Mouse (Mus musculus): ENCODE data around the gene Erbin.

The Erbin gene

DNA sequence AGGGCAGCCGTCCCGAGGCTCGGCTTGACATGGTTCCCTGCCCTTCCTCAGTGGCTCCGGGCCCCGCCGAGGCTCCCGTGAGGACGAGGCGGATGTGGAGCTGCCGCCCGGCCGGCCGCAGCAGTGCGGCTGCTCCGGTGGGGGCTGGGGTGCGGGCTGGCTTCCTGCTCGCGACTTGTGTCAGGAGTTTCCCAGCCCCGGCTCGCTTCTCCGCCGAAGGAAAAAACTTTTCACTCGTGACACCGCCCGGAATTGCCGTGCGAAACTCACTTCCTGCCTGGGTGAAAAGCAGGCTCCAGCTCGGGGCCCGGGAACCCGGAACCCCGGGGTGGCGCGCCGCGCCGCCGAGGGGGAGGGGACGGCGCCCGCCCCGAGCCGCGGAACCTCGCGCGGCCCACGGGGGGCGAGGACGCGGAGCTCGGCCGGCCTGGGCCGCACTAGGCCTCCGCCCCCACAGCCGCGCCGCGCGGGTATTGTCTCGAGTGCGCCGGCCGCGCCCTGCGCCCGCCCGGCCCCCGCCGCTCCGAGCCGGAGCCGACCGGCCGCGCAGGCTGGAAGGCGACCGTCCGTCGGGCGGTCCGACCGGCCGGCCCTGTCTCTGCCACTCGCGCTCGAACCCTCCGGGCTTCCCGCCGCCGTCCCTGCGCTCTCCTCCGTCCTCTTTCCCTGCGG, at the start of gene Erbin:
Gene Erbin (minus strand): TSS at position 254 of the 672 bp plus-strand sequence.
- DNase-seq: peak; percentile 73

DNA sequence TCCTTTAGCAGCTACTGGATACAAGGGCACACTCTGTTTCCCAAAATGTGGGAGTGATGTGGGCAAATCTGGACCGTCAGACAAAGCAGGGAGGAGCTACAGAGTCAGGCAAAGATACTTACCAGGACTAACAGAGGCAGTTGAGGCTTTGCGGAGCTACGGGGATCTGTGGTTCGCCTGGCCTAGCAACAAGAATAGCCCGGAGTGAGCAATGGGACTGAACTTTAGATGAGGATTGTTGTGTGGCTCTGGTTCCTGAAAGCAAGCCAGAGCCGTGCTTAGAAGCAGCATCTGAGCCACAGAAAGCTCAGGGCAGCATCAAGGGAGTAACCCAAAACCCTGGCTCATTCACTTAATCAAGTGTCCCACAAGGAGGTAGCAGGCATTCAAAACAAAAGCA, 49.6 kb upstream of the Erbin start:
- no peak for DNase-seq

DNA sequence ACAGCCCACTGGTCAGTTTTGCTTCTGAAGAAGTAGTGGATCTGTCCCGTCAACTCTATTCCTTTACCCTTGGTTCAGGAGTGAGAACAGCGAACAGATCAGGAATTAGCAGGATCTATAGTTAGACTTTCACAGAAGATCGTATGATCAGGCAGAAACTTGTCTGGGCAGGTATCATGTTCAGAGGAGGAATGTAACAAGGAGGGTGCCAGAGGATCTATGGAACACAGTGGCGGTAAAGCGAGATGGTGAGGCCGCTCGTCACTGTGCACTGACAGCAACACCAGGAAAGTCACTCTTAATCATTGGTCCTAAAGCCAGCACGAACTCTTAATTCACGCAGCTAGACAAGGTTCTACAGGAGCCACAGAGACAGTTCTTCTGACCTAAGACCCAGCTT, 47.7 kb upstream of the Erbin start:
- DNase-seq: no peak

DNA sequence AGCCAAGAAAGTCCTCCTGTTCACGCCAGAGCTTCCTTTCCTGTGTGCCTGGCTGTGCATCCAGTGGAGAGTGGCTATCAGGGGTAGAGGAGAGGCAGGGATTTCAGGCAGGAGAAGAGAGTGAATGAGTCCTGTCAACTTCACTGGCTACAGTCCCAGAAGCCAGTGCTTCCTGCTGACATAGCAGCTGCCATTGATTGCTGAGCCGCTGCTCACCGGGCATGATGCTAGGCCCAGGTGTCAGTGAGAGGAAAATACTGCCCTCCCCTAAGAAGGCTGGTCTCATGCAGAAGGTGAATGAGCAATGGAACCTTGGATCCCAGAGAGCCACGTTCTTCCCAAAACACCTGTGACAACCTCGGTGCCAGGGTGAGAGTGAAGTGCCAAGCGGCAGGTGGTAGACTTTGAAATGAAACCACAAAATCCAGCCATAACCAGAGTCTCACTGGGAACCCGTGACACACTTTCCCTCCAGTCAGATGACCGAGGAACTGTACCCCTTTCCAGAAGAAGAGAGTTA, 46.4 kb upstream of the Erbin start:
- DNase-seq: no peak

DNA sequence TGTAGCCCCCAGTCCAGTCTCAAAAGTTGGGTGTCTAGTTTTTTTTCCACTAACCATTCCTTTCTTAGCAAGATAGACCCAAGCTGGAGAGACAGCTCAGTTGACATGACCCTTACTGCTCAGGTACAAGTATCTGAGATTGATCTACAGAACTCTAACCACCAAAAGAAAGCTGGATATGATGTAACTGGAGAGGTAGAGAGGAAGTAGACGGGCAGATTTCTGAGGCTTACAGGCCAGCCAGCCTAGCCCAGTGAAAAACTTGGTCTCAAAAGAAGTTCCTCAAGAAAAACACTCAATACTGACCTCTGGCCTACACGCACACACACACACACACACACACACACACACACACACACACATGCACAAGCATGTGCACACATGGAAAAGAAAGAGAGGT, 44.9 kb upstream of the Erbin start:
- DNase-seq: no peak

DNA sequence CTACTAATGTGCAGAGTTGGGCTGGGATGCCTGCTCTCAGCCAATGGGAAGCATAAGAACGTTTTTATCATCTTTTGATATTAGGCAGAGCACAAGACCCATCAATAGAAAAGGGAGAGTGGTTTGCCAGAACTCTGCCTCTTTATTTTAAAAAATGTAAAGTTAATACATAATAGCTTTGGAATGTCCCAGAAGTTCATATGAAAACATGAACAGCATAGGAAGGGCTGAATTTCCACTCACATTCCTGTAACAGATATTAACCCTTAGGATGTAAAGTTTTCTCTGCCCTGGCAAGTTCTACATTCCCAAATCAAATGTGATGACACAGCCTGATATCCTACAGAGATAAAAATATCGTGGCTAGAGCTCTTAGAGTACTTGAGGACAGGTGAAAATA, 42.8 kb upstream of the Erbin start:
- no peak for DNase-seq

DNA sequence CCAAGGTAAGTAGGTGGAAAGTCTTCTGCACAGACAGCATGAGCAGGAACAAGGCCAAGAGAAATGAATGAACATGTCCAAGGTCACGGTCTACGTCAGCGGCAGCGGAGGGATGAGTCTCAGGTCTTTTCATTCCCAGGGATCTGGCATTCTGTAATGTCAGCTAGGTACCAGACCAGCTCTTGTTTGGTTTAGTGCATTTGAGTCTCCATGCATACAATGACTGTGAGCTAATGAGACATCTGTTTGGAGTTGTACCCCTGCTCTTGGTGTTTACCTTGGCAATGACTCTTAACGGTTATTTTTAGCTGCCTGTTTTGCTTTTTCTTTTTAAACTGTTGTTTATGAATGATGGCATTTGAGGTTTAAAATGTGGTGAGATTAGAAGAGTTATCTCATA, 39.5 kb upstream of the Erbin start:
- no peak for DNase-seq

DNA sequence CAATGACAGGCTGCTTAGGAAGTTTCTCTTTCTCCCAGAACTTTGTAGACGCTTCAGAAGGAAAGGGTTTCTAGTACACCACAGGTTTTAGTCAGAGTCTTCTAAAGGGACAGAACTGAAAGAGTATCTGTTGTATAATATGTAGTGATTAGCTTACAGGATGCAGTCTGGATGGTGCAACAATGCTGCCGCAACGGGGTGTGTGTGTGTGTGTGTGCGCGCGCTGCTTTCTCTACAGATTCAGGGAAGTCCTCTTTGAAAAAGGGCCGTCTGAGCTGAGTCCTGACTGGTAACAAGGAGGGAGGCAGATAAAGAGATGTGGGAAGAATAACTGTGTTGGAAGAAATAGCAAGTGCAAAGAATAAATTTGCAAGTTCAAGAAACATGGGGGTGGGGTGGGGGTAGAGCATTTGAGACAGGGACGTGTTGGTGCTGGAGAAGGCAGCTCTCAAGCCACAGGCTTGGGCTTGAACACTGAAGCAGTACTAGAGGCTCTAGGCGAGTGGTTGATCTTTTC, 38.4 kb upstream of the Erbin start:
- DNase-seq: no peak

DNA sequence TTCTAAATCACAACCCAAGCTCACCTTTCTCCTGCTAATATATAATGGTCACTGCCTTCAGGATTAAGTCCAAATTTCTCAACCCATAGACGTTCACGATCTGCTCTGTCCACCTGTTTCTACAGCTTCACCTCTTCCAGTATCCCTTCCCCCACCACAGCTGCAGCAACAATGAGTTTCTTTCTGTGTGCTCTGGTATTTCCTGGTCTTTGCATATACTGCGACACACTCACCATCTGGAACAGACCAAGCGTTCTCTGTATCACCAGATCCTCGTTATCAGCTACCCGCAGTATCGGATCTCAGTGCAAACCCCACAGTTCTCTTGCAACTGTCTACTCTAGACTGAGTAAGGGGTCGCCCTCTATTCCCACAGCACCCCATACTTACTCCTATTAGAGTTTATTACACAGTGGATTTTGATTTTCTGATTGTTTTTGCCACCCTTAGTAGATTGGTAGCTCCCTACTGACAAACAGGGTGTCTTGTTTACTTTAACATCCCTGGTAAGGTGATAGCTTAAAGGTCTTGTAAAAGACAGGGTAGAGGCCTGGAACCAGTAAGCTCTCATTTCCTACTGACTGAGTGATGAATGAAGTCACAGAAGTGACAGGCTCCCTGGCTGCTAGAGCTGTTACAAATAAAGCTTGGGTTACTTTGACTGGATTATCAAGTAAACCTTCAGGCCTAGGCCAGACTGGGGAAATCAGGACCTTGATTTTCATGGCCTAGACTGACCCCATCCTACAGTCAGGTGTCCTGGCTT, 37.0 kb upstream of the Erbin start:
- no peak for DNase-seq

DNA sequence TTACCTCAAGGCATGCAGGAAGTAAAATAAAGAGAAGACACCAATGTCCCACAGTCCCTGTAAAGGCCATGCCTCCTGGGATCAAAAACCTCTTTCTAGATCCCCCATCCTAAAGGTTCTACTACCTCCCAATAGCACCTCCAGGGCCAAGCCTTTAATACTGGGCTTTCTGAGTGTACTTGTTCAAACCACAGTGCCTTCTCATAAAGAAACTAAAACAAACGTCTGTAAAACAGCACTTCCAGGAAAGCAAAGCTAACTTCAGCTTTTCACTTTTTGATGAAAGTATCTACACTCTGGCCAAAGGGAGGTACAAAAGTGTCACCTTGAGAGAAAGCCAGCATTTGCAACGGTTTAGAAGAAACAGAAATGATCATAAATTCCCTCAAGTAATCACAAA, 35.3 kb upstream of the Erbin start:
- DNase-seq: no peak

DNA sequence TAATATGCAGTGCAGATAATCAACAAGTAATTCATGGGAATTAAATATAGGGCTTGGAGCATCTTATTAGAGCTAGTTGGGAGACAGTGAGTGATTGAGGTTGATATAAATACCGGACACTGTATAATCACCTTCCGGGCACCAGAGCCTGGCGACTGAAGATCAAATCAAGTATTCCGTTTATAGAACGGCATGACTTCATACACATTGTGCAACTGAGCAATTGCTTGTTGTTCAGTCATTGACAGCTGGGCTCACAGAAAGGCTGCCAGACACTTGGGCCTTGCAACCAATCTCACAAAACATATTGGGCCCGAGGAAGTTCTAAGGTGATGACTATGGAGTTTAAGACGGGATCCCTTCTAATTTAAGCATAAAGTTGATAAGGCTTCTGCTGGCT, 31.1 kb upstream of the Erbin start:
- DNase-seq: no peak

DNA sequence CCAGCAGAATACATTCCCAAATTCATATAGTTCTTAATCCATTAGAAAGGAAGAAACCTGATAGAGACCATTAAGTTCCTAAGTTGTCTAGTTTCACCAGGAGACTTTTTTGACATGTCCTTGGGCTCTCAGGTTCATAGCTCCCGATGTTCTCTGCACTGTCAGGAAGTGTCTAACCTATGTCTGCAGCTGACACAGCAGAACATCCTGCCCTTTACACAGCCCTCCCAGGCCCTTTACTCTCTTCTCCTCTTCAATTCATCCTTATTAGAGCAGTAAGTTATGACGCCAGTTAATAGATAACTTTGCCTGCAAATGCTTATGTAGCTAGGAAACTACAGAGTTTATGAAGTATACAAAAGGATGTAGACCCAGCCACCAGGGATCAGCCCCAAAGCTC, 20.5 kb upstream of the Erbin start:
- no peak for DNase-seq

DNA sequence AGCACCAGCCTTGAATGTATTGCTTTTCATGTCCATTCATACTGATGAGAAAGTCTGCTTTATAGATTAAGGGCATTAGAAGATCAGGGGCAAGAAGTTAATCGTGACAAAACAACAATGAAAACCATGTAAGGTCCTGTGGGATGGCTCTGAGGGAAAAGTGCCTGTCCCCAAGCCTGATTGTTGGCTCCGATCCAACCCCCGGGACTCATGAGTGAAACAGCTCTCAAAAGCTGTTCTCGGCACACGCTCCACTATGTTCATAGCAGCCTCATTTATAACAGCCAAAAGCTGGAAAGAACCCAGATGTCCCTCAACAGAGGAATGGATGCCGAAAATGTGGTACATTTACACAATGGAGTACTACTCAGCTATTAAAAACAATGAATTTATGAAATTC, 4.3 kb upstream of the Erbin start:
- DNase-seq: peak; percentile 5

DNA sequence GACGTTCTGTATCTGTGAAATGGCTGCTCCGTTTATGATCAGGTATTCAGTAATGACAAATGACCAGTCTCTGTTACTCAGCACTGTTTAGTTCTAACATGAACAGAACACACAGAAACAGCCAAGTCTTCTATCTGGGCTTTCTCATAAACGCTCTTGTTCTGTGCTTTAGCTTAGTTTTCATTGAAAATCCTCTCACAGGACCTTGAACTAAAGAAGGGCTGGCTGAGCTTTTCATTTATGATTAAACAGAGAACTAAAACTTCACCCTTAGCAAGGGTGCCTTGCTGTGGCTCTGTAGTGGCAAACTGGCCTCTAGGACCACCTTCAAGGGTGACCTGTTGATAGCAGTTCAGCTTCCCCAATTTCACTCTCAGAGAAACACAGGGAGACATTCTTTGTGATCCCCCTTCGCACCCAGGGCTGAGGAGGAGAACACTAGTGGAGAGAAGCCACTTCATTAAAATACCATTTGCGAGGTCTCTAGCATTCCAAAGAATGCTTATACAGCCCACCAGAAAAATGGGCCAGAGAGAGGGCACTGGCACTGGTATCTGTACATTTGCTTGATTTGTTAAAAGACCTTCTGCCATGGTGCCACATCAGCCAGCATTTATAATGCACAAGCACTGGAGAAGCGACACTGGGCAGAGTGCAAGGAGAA, 3.2 kb upstream of the Erbin start:
- DNase-seq: no peak

DNA sequence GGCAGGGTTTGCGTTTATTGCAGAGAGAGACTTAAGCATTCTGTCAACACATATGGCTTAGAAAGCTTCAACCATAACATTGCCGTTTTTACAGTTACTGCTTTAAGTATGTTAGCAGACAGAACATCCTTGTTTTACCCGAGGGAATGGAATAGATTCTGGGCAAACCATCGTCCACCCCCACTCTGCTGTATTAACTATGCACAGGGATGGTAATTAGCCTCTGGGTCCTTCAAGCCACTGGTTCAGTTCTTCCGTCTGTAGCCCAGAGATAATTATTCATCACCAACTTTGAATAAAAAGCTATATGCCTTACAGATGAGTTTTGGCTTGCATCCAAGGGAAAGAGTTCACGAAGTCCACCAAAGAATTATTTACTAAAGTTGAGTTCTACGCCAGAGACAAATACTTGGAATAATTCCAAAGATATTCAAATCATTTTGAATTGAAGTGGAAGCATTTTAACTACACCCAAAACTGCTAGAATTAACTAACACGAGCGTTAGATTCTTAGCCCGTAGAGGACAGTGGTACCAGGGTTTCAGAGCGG, 1.6 kb upstream of the Erbin start:
- no peak for DNase-seq

DNA sequence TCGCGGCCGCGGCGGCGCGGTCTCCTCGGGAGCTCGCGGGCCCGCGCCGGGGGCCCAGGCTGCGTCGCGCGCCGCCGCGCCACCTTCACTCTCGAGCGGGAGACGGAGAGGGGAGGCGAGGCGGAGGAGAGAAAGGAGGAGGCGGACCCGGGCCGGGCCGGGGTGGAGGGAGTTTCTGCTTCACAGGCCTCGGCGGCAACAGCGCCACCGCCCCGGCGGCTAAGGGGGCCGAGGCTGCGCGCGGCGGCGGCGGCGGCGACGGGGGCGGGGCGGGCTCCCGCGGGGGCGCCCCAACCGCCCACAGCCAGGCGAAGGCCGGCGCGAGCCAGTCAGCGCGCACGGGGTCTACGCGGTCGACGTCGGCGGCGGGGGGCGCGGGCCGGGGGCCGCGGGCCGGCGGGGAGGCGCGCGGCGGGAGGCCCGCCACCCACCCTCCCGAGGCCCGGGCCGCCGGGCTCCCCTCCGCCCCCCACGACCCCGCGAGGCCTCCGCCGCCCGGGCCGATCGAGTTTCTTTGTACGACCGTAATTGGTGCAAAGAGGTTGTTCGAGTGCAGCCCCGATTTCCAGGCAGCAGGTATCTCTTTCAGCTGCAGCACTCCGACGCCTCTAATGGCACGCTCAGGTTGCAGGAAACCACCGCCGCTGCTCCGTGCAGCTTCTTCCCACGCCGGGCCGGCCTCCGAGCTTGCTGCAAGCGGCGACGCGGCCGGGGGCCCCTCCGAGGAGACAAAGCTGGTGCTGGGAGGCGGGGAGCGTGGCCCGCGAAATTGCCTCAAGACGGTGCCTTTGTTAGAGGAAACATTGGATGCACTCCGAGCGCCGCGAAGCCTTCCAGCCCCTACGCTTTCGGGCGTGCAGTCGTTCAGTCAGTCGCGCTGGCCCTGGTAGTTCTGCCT, 868 bp upstream of the Erbin start:
- peak; percentile 86 for DNase-seq

DNA sequence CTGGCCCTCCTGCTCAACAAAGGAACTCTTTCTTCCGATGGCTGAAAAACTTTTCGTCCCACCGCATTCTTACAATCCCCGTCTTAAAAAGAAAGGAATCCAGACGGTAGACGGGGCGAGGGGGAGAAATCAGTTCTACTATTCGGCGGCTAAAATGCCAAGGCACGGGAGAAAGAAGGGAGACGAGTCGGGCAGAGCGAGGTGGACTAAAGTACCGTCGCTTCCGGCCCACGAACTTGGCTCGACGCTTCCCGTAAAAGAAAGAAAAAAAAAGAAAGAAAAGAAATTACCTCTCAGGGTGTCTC, 406 bp downstream of the Erbin start:
- DNase-seq: no peak

DNA sequence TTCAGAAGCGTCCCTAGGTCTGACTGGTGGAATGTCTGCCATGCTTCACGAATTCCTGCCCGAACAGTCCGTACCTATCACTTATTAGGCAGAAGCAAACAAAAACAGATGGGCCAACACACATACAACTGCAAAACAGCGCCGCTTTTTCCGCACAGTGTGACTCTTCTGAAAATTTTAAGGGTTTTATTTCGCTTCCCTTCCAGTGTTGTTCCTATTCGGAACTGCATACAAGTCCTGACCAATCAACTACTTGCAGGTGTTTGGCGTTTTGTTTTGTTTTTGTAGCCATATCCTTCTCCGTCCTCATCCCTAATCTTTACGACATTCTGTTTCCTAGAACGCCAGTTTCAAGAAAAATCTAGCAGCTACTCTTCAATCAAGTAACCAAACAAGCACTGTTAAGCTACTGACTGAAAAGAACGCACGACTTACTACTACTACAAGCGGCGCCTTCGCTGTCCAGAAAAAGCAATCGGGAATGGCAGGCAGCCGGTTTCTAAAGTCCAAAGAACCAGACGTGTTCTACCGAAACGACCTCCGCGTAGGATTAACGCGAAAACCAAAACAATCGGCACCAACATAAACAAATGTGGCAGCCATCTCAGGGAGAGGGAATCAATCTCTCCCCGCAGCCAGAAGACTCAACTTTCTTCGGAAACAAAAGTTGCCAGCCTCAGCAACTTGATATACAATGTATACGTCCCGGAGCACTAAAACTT, 919 bp downstream of the Erbin start:
- DNase-seq: peak; percentile 37

DNA sequence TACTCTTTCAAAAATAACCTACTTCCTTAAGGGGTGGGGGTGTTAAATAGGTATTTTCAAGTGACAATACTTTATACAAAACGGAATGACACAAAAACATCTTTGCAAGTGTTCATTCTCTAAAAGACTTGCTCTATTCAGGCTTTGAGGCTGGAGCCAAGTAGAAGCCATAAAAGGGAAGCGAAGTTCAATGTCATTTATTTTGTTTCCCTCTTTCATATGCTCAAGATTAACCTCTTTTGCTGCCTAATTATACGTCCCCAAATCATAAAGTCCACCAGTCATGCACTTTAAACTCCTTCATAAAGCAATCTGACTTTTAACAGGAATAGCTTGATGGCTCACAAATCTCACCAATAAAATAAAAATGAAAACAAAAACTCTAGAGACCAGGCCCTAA, 1.9 kb downstream of the Erbin start:
- DNase-seq: no peak

DNA sequence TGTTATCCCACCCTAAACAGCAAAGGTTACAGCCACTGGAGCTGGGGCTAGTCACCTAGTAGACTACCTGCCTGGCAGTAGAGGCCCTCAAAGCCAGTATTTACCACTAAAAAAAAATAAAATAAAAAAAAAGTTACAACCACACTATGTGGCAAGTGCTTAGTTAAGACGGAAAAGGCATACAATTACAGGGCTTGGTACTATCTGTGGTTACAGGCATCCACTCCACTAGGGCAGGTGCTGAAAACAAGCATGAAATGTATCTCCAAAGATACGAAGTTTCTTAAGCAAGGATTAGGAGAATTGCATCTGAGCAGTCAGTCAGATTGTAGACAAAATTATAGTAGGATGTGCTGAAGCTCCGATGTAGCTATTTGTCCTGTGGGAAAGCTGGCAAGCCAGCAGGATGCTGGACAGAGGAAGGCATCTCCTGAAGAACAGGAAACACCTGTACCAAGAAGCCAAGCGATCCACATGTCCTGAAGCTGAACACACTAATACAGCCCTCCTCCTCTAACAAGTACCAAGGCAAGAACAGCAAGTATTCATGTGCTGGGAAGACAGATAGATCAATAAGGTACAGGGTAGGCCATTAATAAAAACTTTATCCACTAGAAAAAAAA, 6.1 kb downstream of the Erbin start:
- no peak for DNase-seq

DNA sequence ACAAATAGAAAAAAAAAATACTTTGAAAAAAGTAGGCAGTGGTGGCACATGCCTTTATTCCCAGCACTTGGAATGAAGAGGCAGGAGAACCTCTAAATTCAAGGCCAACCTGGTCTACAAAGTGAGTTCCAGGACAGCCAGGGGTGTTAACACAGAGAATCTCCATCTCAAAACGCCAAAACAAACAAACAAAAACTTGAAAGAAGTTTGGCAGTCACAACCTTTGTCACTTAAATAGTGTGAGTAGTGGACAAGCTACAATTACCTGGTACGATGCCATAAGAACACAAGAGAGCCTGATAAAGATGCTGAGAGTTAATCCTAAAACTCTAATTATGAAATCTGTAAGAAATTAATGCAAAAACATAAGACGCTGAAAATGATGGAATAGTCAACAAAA, 8.0 kb downstream of the Erbin start:
- no peak for DNase-seq

All from liver (tissue).